Mouse (Mus musculus): ENCODE data around the gene Gm10118. TPM values are rescaled to one million over a fixed set of nuclear protein-coding genes. Genes with fewer than 3 reads are reported as not detected.

Gm10118 gene
- polyA plus RNA-seq, 1 experiment from 2014 or later, result not detected

Other genes with a start within 250 kb of the Gm10118 start
- gene Lrrtm3, start 162.8 kb upstream of the Gm10118 start, polyA plus RNA-seq (2016; fragmentation: Nextera tagmentation; extraction: Ambion mirVana), result 0.62 and 0.88 TPM in 2 replicates

All from embryonic facial prominence, embryonic 10.5 days (tissue).